18 mouse cellular contexts compared by ENCODE assay signal in the genomic region with DNA sequence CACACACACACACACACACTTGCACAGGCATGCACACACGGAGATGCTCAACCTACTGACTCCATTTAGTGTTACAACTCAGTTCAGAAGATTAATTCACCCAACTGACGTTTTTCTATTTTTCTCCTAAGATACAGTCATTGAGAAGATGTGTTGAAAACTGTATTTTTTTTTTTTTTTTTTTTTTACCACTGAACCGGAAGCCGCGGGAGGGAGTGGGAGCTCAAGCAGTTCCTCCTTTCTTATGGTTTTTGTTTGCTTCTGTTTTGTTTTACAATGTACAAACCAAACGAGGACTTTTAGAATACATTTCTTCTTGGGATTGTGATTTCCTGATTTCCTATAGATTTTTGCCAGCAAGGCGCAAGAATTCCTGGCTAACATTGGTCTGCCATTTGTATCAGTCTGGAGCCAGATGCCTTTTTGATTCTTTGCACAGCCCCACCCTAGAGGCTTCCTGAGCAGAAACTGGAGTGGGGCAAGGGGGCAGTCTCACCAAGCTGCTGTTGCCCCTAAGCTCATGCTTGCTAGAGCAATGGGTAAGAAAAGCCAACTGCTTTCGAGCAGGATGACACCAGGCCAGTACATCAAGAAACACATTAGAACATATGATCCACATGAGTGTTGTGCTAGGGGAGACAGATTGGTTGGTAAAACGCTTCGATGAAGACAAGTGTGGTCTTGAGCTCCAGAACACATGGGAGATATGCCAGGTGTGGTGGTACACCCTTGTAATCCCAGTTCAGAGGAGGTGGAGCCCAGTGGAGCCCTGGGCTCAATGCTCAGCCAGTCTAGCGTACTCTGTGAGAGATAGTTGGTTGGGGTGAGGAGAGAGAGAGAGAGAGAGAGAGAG. TPM values are rescaled to one million over a fixed set of nuclear protein-coding genes. Genes with fewer than 3 reads are reported as not detected.
A peak's percentile ranks its signal among the peaks of the same experiment; 100 is the strongest.
DNase-seq lines count a peak whose midpoint lies in the region; ATAC-seq lines count a peak whose summit lies in the region.
"Had no signal": no experiment of that assay in that cellular context is flagged by ENCODE, and none has a peak within 500 bp of the region (broad histone marks: within the 10 kb centered on the region; RNA-seq: fewer than 3 reads in every experiment).

No protein-coding gene starts in this region.

- no peak overlapping the region for H3K9ac ChIP-seq in heart, embryonic 16.5 days (ENCODE audit: low read length)
- H3K9ac ChIP-seq: forebrain, postnatal 0 days; heart, embryonic 15.5 days; lung, embryonic 15.5 days; midbrain, embryonic 13.5 days; neural tube, embryonic 12.5 days; stomach, embryonic 15.5 days had no signal

- no peak overlapping the region for H3K4me3 ChIP-seq in heart, embryonic 16.5 days (ENCODE audit: low read length)
- H3K4me3 ChIP-seq in megakaryocyte, embryonic 14.5 days (replicated peaks), result peak overlapping the region; percentile 80
- H3K4me3 ChIP-seq: heart, embryonic 15.5 days; lung, embryonic 15.5 days; midbrain, embryonic 13.5 days; neural tube, embryonic 12.5 days; stomach, embryonic 15.5 days had no signal

- H3K4me1 ChIP-seq in heart, embryonic 16.5 days (ENCODE audit: control insufficient read depth, insufficient read depth, low read length), result no peaks in the 10 kb centered on the region
- peaks cover 29% of the 10 kb centered on the region for H3K4me1 ChIP-seq in megakaryocyte, embryonic 14.5 days
- H3K4me1 ChIP-seq: heart, embryonic 15.5 days; lung, embryonic 15.5 days; midbrain, embryonic 13.5 days; neural tube, embryonic 12.5 days; stomach, embryonic 15.5 days had no signal

- no peaks in the 10 kb centered on the region for H3K9me3 ChIP-seq in heart, embryonic 16.5 days (replicated peaks; ENCODE audit: control insufficient read depth, low read length)
- no peaks in the 10 kb centered on the region for H3K9me3 ChIP-seq in megakaryocyte, embryonic 14.5 days
- H3K9me3 ChIP-seq: heart, embryonic 15.5 days; lung, embryonic 15.5 days; midbrain, embryonic 13.5 days; neural tube, embryonic 12.5 days; stomach, embryonic 15.5 days had no signal

- H3K36me3 ChIP-seq in heart, embryonic 16.5 days (ENCODE audit: control insufficient read depth, insufficient read depth), result no peaks in the 10 kb centered on the region
- no peaks in the 10 kb centered on the region for H3K36me3 ChIP-seq in megakaryocyte, embryonic 14.5 days (replicated peaks; ENCODE audit: low read length)
- H3K36me3 ChIP-seq: heart, embryonic 15.5 days; lung, embryonic 15.5 days; midbrain, embryonic 13.5 days; neural tube, embryonic 12.5 days; stomach, embryonic 15.5 days had no signal

- 63% methylated on average over 11 of the region's 11 CpGs for WGBS in heart, embryonic 16.5 days

- no peak for DNase-seq in heart, adult 8-10 months (ENCODE audit: low spot score)
- DNase-seq in thymus, postnatal 0 days (ENCODE audit: low spot score), result peak; percentile 32
- no peak for DNase-seq in adrenal gland, postnatal 25 days
- no peak for DNase-seq in adrenal gland, adult 2 months
- DNase-seq: cerebellum, adult 11-12 months; forebrain, postnatal 0 days; gastrocnemius, postnatal 36 days; kidney, postnatal 25 days; right cerebral cortex, adult 18-20 months had no signal

- H3K4me2 ChIP-seq in heart, embryonic 16.5 days (ENCODE audit: low read depth, low read length), result no peak overlapping the region
- H3K4me2 ChIP-seq: heart, embryonic 15.5 days; lung, embryonic 15.5 days; midbrain, embryonic 13.5 days; neural tube, embryonic 12.5 days; stomach, embryonic 15.5 days had no signal

- no peaks in the 10 kb centered on the region for H3K27me3 ChIP-seq in heart, embryonic 16.5 days (ENCODE audit: control insufficient read depth, insufficient read depth, low read length)
- H3K27me3 ChIP-seq in megakaryocyte, embryonic 14.5 days (replicated peaks), result no peaks in the 10 kb centered on the region
- H3K27me3 ChIP-seq: heart, embryonic 15.5 days; lung, embryonic 15.5 days; midbrain, embryonic 13.5 days; neural tube, embryonic 12.5 days; stomach, embryonic 15.5 days had no signal

- H3K27ac ChIP-seq in heart, embryonic 16.5 days (ENCODE audit: low read length), result peak overlapping the region; percentile 17; the same call in 1 of the 2 replicates
- H3K27ac ChIP-seq: heart, embryonic 15.5 days; lung, embryonic 15.5 days; midbrain, embryonic 13.5 days; neural tube, embryonic 12.5 days; stomach, embryonic 15.5 days had no signal

- no peak for ATAC-seq in heart, embryonic 16.5 days (replicated peaks; ENCODE audit: extremely low read depth, insufficient read depth, low FRiP score)
- peak; percentile 38 for ATAC-seq in activated CD4-positive, CD25-positive, alpha-beta regulatory T cell, adult 4 months
- no peak for ATAC-seq in cerebellum, adult (ENCODE audit: insufficient number of reproducible peaks, low FRiP score, low TSS enrichment)
- ATAC-seq: forebrain, postnatal 0 days; midbrain, embryonic 13.5 days had no signal

RNA-seq across cellular contexts. Expression of a gene that starts 9.2 kb away (rescaled TPM):
- polyA plus RNA-seq in heart, embryonic 16.5 days (2015; fragmentation: Nextera tagmentation; extraction: Ambion mirVana), result 6.0 and 6.6 TPM in 2 replicates
- total RNA-seq in heart, adult 8-10 months (2022), result 1 to 10 TPM; 3.0 to 3.6 (median 3.2) TPM
- 10 to 100 TPM; 39.7 to 43.9 TPM for polyA plus RNA-seq in activated CD4-positive, CD25-positive, alpha-beta regulatory T cell, adult 4 months (2017; shearing (Covaris generic))
- polyA plus RNA-seq in megakaryocyte, embryonic 14.5 days (2012; ENCODE audit: insufficient read depth, low replicate concordance), result 0.46 TPM in 1 of 2 replicates, not detected in the other
- polyA plus RNA-seq in thymus, postnatal 0 days (2015; fragmentation: Nextera tagmentation; extraction: Ambion mirVana), result 15.8 and 17.3 TPM in 2 replicates
- total RNA-seq in adrenal gland, postnatal 25 days (2021), result 5.4 and 5.8 TPM in 2 replicates
- total RNA-seq in adrenal gland, adult 2 months (2021), result 1 to 10 TPM; 4.6 to 7.1 TPM
- polyA plus RNA-seq in adrenal gland, adult 2 months (2012; rRNA removed), result 0.20 and 0.30 TPM in 2 replicates
